Mouse (Mus musculus) T-helper 17 cell (primary cell): ENCODE measurements around the gene Ccr3.
"Not testable (repeated sequence)": the region's sequence is repeated elsewhere in the genome, so short reads cannot be mapped to it uniquely, and the experiment has no call there.

Experiments used
- in situ Hi-C, 2 experiments: fragments of 300-600 bp; cut with MboI, MseI; formaldehyde crosslinking; loops; 1 replicate in 1 of 2; 2 replicates in 1 of 2; pipeline ENCODE4 v1.15.1; 2025; ENCODE audit warnings: high pct_unique_total_duplicates in 2 of 2

Gene Ccr3

GRCm38 (mm10) chr9:124021672-124022071 is at the start of gene Ccr3:
Gene Ccr3, plus strand, starts transcription at chr9:124021972.
- in situ Hi-C loops = no loop called here

GRCm38 (mm10) chr9:123975630-123976029 is 46.1 kb upstream of the Ccr3 start:
- in situ Hi-C loops = no loop called here

GRCm38 (mm10) chr9:123976876-123977663 is 44.7 kb upstream of the Ccr3 start:
- in situ Hi-C loops = no loop called here

- in situ Hi-C loops = no loop called here
These were observed 43.5 kb upstream of the Ccr3 start, which contains the start of gene Ccr1l1 for GRCm38 (mm10) chr9:123978308-123978707. Gene Ccr1l1, minus strand, starts transcription at chr9:123978408.

- in situ Hi-C loops = not testable (repeated sequence)
These were observed 40.8 kb upstream of the Ccr3 start for GRCm38 (mm10) chr9:123980858-123981475.

GRCm38 (mm10) chr9:123981909-123982308 is 39.9 kb upstream of the Ccr3 start:
- in situ Hi-C loops = no loop called here

GRCm38 (mm10) chr9:123982720-123983119 is 39.1 kb upstream of the Ccr3 start:
- in situ Hi-C loops = no loop called here

GRCm38 (mm10) chr9:123984943-123985342 is 36.8 kb upstream of the Ccr3 start:
- in situ Hi-C loops = no loop called here

GRCm38 (mm10) chr9:123986217-123986616 is 35.6 kb upstream of the Ccr3 start:
- in situ Hi-C loops = no loop called here

GRCm38 (mm10) chr9:123989671-123990070 is 32.1 kb upstream of the Ccr3 start:
- in situ Hi-C loops = no loop called here

GRCm38 (mm10) chr9:123991312-123991906 is 30.4 kb upstream of the Ccr3 start:
- in situ Hi-C loops = no loop called here

- in situ Hi-C loops = no loop called here
These were observed 24.1 kb upstream of the Ccr3 start for GRCm38 (mm10) chr9:123997719-123998118.

- in situ Hi-C loops = no loop called here
These were observed 22.0 kb upstream of the Ccr3 start for GRCm38 (mm10) chr9:123999784-124000183.

- in situ Hi-C loops = loop anchor here in 1 of 2 experiments (5.0 kb wide), 1 partner anchor 40 kb away; no protein-coding TSS in a partner anchor
These were observed 9.1 kb upstream of the Ccr3 start for GRCm38 (mm10) chr9:124012691-124013090.

- in situ Hi-C loops = loop anchor here in 1 of 2 experiments (5.0 kb wide), 1 partner anchor 41 kb away; no protein-coding TSS in a partner anchor
These were observed 8.5 kb upstream of the Ccr3 start for GRCm38 (mm10) chr9:124013270-124013669.

GRCm38 (mm10) chr9:124014985-124015652 is 6.7 kb upstream of the Ccr3 start:
- in situ Hi-C loops = loop anchor here in 1 of 2 experiments (5.0 kb wide), 1 partner anchor 43 kb away; no protein-coding TSS in a partner anchor

GRCm38 (mm10) chr9:124016048-124016447 is 5.7 kb upstream of the Ccr3 start:
- in situ Hi-C loops = no loop called here

- in situ Hi-C loops = no loop called here
These were observed 1.9 kb upstream of the Ccr3 start for GRCm38 (mm10) chr9:124019887-124020286.

GRCm38 (mm10) chr9:124033345-124033744 is 11.6 kb downstream of the Ccr3 start:
- in situ Hi-C loops = loop anchor here (5.0 kb wide), 3 partner anchors 94 to 224 kb away; no protein-coding TSS in a partner anchor

GRCm38 (mm10) chr9:124037707-124038106 is 15.9 kb downstream of the Ccr3 start:
- in situ Hi-C loops = no loop called here

GRCm38 (mm10) chr9:124038158-124038582 is 16.4 kb downstream of the Ccr3 start:
- in situ Hi-C loops = no loop called here

GRCm38 (mm10) chr9:124038949-124039348 is 17.2 kb downstream of the Ccr3 start:
- in situ Hi-C loops = no loop called here
